Mouse (Mus musculus) CH12.LX (cell line): ENCODE measurements around the gene Plxnb2. TPM values are rescaled to one million over a fixed set of nuclear protein-coding genes. Genes with fewer than 3 reads are reported as not detected.
A peak's percentile ranks its signal among the peaks of the same experiment; 100 is the strongest.

Experiments
- DNase-seq: peaks from one replicate; pipeline ENCODE4 v3.0.0-alpha.2; 2013; ENCODE audit errors: extremely low read depth
- H3K27ac ChIP-seq: 2 replicates; pipeline ENCODE4 v1.5.1; 2012; ENCODE audit warnings: low read depth, mild to moderate bottlenecking, control low read depth, moderate library complexity; ENCODE audit not compliant: insufficient read depth
- H3K27me3 ChIP-seq: replicated peaks from 2 replicates; pipeline ENCODE3; 2012; ENCODE audit warnings: inconsistent platforms
- H3K36me3 ChIP-seq, 2 experiments: replicated peaks in 1 of 2; 2 replicates each; pipeline versions ENCODE3 to v1.6.1; 2012; ENCODE audit warnings: inconsistent platforms in 1 of 2, low read length in 1 of 2, mild to moderate bottlenecking in 1 of 2, mixed read lengths in 1 of 2, moderate library complexity in 1 of 2; ENCODE audit not compliant: control insufficient read depth in 1 of 2, insufficient read depth in 1 of 2
- H3K4me1 ChIP-seq, 2 experiments: 2 replicates each; pipeline ENCODE4 v1.6.1; 2012; ENCODE audit warnings: inconsistent platforms in 1 of 2, moderate library complexity in 1 of 2; ENCODE audit not compliant: insufficient read depth in 2 of 2, control insufficient read depth in 1 of 2
- H3K4me2 ChIP-seq: 2 replicates; pipeline ENCODE4 v1.6.1; 2012; ENCODE audit warnings: low read depth, mild to moderate bottlenecking, control low read depth; ENCODE audit not compliant: poor library complexity, insufficient read depth, severe bottlenecking
- H3K4me3 ChIP-seq, 3 experiments: fragments of 150-350 bp in 1 of 3; sonication (generic) in 1 of 3; replicated peaks in 1 of 3; 2 replicates each; pipeline versions ENCODE3 to v1.5.1; 2011 to 2012; ENCODE audit warnings: low read depth in 2 of 3, low read length in 2 of 3, mild to moderate bottlenecking in 2 of 3, moderate library complexity in 2 of 3, control low read depth in 1 of 3, improper control_type of control experiment in 1 of 3, inconsistent platforms in 1 of 3, mixed read lengths in 1 of 3; ENCODE audit not compliant: poor library complexity in 1 of 3
- H3K79me2 ChIP-seq: replicated peaks from 2 replicates; pipeline ENCODE4 v1.6.1; 2012; ENCODE audit warnings: mild to moderate bottlenecking, moderate library complexity; ENCODE audit not compliant: control insufficient read depth, poor library complexity, insufficient read depth, severe bottlenecking; ENCODE audit errors: extremely low read depth
- H3K9ac ChIP-seq: 2 replicates; pipeline ENCODE4 v1.6.1; 2012; ENCODE audit warnings: low read depth, mild to moderate bottlenecking, control low read depth, moderate library complexity; ENCODE audit not compliant: insufficient read depth
- H3K9me3 ChIP-seq: replicated peaks from 2 replicates; pipeline ENCODE3; 2012; ENCODE audit warnings: low read length, inconsistent platforms, mixed read lengths
- CTCF ChIP-seq, 2 experiments: IDR thresholded peaks in 1 of 2; conservative IDR thresholded peaks in 1 of 2; 2 replicates each; pipeline ENCODE4 v1.5.1; 2011 to 2012; ENCODE audit warnings: low read depth in 2 of 2, low read length in 2 of 2, improper control_type of control experiment in 1 of 2, inconsistent platforms in 1 of 2, mild to moderate bottlenecking in 1 of 2, moderate library complexity in 1 of 2
- E2F4 ChIP-seq: IDR thresholded peaks from 2 replicates; pipeline ENCODE4 v1.6.1; 2011; ENCODE audit warnings: low read depth, low read length, improper control_type of control experiment; ENCODE audit not compliant: insufficient replicate concordance
- EP300 ChIP-seq: IDR thresholded peaks from 2 replicates; pipeline ENCODE4 v1.6.1; 2011; ENCODE audit warnings: low read length, improper control_type of control experiment
- GABPA ChIP-seq: IDR thresholded peaks from 2 replicates; pipeline ENCODE4 v1.6.1; 2012; ENCODE audit warnings: low read depth, low read length, improper control_type of control experiment, inconsistent platforms; ENCODE audit not compliant: insufficient replicate concordance
- HCFC1 ChIP-seq: IDR thresholded peaks from 2 replicates; pipeline ENCODE4 v1.6.1; 2012; ENCODE audit warnings: low read depth, mild to moderate bottlenecking, inconsistent platforms, low read length, improper control_type of control experiment
- JUN ChIP-seq: IDR thresholded peaks from 2 replicates; pipeline ENCODE4 v1.6.1; 2011; ENCODE audit warnings: low read depth, mild to moderate bottlenecking, low read length, improper control_type of control experiment, moderate library complexity; ENCODE audit not compliant: insufficient read depth
- KAT2A ChIP-seq: IDR thresholded peaks from 2 replicates; pipeline ENCODE4 v1.6.1; 2012; ENCODE audit warnings: low read length, improper control_type of control experiment, inconsistent platforms; ENCODE audit not compliant: insufficient replicate concordance
- MAZ ChIP-seq: IDR thresholded peaks from 2 replicates; pipeline ENCODE4 v1.6.1; 2012; ENCODE audit warnings: low read depth, mild to moderate bottlenecking, inconsistent platforms, low read length, improper control_type of control experiment, moderate library complexity
- MYC ChIP-seq: IDR thresholded peaks from 2 replicates; pipeline ENCODE4 v1.6.1; 2011; ENCODE audit warnings: low read depth, mild to moderate bottlenecking, improper control_type of control experiment, low read length
- NELFE ChIP-seq: IDR thresholded peaks from 2 replicates; pipeline ENCODE4 v1.6.1; 2011; ENCODE audit warnings: low read depth, low read length, improper control_type of control experiment
- NRF1 ChIP-seq: IDR thresholded peaks from 2 replicates; pipeline ENCODE4 v1.6.1; 2014; ENCODE audit warnings: low read depth, mild to moderate bottlenecking, inconsistent platforms, low read length, improper control_type of control experiment, moderate library complexity
- PAX5 ChIP-seq: IDR thresholded peaks from 2 replicates; pipeline ENCODE4 v1.6.1; 2012; ENCODE audit warnings: low read length, inconsistent platforms, mixed read lengths
- POLR2A ChIP-seq: IDR thresholded peaks from 2 replicates; pipeline ENCODE4 v1.6.1; 2011; ENCODE audit warnings: low read depth, mild to moderate bottlenecking, improper control_type of control experiment, low read length
- RAD21 ChIP-seq: IDR thresholded peaks from 2 replicates; pipeline ENCODE4 v1.6.1; 2011; ENCODE audit warnings: low read depth, mild to moderate bottlenecking, low read length, improper control_type of control experiment, moderate library complexity
- SMC3 ChIP-seq: IDR thresholded peaks from 2 replicates; pipeline ENCODE4 v1.6.1; 2011; ENCODE audit warnings: low read depth, low read length, improper control_type of control experiment
- TBP ChIP-seq: conservative IDR thresholded peaks from 2 replicates; pipeline ENCODE4 v1.6.1; 2011; ENCODE audit warnings: low read depth, low read length, improper control_type of control experiment
- TCF12 ChIP-seq: IDR thresholded peaks from 2 replicates; pipeline ENCODE4 v1.6.1; 2014; ENCODE audit warnings: low read depth, mild to moderate bottlenecking, inconsistent platforms, low read length, improper control_type of control experiment
- UBTF ChIP-seq: IDR thresholded peaks from 2 replicates; pipeline ENCODE4 v1.6.1; 2012; ENCODE audit warnings: low read depth, mild to moderate bottlenecking, inconsistent platforms, low read length, improper control_type of control experiment, moderate library complexity
- USF1 ChIP-seq: IDR thresholded peaks from 2 replicates; pipeline ENCODE4 v1.6.1; 2014; ENCODE audit warnings: low read depth, mild to moderate bottlenecking, inconsistent platforms, low read length, improper control_type of control experiment
- USF2 ChIP-seq: conservative IDR thresholded peaks from 2 replicates; pipeline ENCODE4 v1.6.1; 2011; ENCODE audit warnings: low read depth, low read length, improper control_type of control experiment
- ZKSCAN1 ChIP-seq: IDR thresholded peaks from 2 replicates; pipeline ENCODE4 v1.6.1; 2012; ENCODE audit warnings: low read depth, inconsistent platforms, low read length, improper control_type of control experiment, borderline replicate concordance
- ZMIZ1 ChIP-seq: IDR thresholded peaks from 2 replicates; pipeline ENCODE4 v1.6.1; 2012; ENCODE audit warnings: low read depth, mild to moderate bottlenecking, inconsistent platforms, low read length, improper control_type of control experiment
- ZNF384 ChIP-seq: IDR thresholded peaks from 2 replicates; pipeline ENCODE4 v1.6.1; 2012; ENCODE audit warnings: low read depth, low read length, improper control_type of control experiment, inconsistent platforms
- dilution Hi-C: fragments of 300-500 bp; cut with MboI; formaldehyde crosslinking; loops from 2 replicates; pipeline ENCODE4 v1.14.3; 2020; ENCODE audit warnings: low sequenced_read_pairs; ENCODE audit not compliant: extremely low pct_unique_long_range_greater_than_20kb, extremely low pct_ligation_motif_present
- in situ Hi-C: fragments of 300-500 bp; cut with MboI; formaldehyde crosslinking; loops from 3 replicates; pipeline ENCODE4 v1.14.3; 2019; ENCODE audit warnings: low sequenced_read_pairs, low pct_ligation_motif_present, low pct_unique_long_range_greater_than_20kb, mixed read lengths
- polyA plus RNA-seq: library from polyadenylated mRNA; unstranded; fragments of >175 nt; gene quantifications from 2 replicates; pipeline ENCODE4 v1.2.1, GENCODE M21; 2012; ENCODE audit warnings: low read depth; ENCODE audit not compliant: insufficient read length
- total RNA-seq, 2 experiments: library from RNA; depleted of rRNA; stranded (reverse); fragments of 300-350 nt in 1 of 2; fragments of >200 nt in 1 of 2; gene quantifications; 2 replicates each; pipeline ENCODE4 v1.2.3; 2012 to 2014

The Plxnb2 gene
- total and polyA plus RNA-seq, 3 experiments = 2.9 to 51.5 (median 4.5) TPM

- in situ Hi-C loops (no loop called here), dilution Hi-C loops (no loop called here)
These were observed 22.6 kb downstream of the Plxnb2 start for GRCm38 (mm10) chr15:89157954-89158353.

DNA sequence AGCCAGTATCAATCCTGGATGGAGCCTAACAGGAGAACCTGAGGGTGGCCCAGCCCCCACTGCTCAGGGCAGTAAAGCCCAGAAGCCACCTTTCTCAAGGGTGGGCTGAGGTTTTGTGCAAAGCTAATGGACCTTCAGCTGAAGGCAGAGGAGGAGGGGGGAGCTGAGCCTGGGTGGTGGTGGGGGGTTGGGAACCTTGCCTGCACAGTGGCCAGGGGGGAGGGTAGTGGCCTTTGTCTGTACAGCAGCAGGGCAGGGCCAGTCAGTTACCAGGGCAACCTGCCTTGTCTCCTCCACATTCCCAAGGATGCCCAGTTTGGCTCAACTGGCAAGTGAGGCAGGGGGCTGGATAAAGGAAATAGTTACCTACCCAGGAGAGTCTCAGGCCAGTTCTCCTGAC, 28.3 kb downstream of the Plxnb2 start:
- no peak for TF ChIP-seq E2F4
- TF ChIP-seq RAD21 = no peak
- TF ChIP-seq PAX5 = no peak
- no peak for TF ChIP-seq SMC3
- no peak for TF ChIP-seq JUN
- no peak for TF ChIP-seq CTCF (conservative IDR thresholded peaks at IDR 0.05 in 1 of 2, IDR thresholded peaks at IDR 0.05 in 1 of 2; ENCODE audit: low read depth in 2 of 2, low read length in 2 of 2)
- TF ChIP-seq UBTF = no peak
- TF ChIP-seq MYC = no peak
- TF ChIP-seq USF2 = no peak
- TF ChIP-seq TCF12 = no peak
- no peak for TF ChIP-seq POLR2A
- no peak for TF ChIP-seq ZKSCAN1
- TF ChIP-seq, all 38 proteins: peak for 0
- DNase-seq = no peak
- peaks cover 14 to 21% of the 10 kb centered on the region in 2 experiments for H3K4me1 ChIP-seq
- H3K27ac ChIP-seq = no peak overlapping the region
- no peak overlapping the region for H3K4me2 ChIP-seq
- H3K79me2 ChIP-seq = no peaks in the 10 kb centered on the region
- peaks cover 18% of the 10 kb centered on the region in 2 experiments for H3K36me3 ChIP-seq
- H3K4me3 ChIP-seq = no peak overlapping the region
- dilution Hi-C loops (no loop called here), in situ Hi-C loops (no loop called here)
- no peak overlapping the region for H3K9ac ChIP-seq
- H3K27me3 ChIP-seq = peaks cover 35% of the 10 kb centered on the region
- H3K9me3 ChIP-seq = no peaks in the 10 kb centered on the region

More at GRCm38 (mm10) chr15:89157954-89158353, 22.6 kb downstream of the Plxnb2 start:
- TF ChIP-seq TCF12 (no peak), EP300 (no peak), ZMIZ1 (no peak), RAD21 (peak; percentile 67), ZNF384 (no peak), CTCF (conservative IDR thresholded peaks at IDR 0.05 in 1 of 2, IDR thresholded peaks at IDR 0.05 in 1 of 2; ENCODE audit: low read depth in 2 of 2, low read length in 2 of 2) (peak; percentile 78 to 79), NRF1 (no peak), KAT2A (no peak), USF1 (no peak), HCFC1 (no peak), MAZ (no peak), NELFE (no peak), TBP (no peak), SMC3 (peak; percentile 84), GABPA (no peak)
- TF ChIP-seq, all 38 proteins: peak for 3
- H3K9ac ChIP-seq = no peak overlapping the region
- no peak overlapping the region for H3K27ac ChIP-seq
- no peaks in the 10 kb centered on the region for H3K9me3 ChIP-seq
- peaks cover 3% of the 10 kb centered on the region for H3K27me3 ChIP-seq
- H3K4me3 ChIP-seq = no peak overlapping the region
- no peak overlapping the region for H3K4me2 ChIP-seq
- no peaks in the 10 kb centered on the region for H3K79me2 ChIP-seq
- peaks cover 62 to 67% of the 10 kb centered on the region in 2 experiments for H3K36me3 ChIP-seq
- peaks cover 0 to 14% of the 10 kb centered on the region in 2 experiments; a peak in 2 of 4 replicates for H3K4me1 ChIP-seq
- peak; percentile 88 for DNase-seq
